8 mouse cellular contexts compared by ENCODE assay signal in genomic region chr1:64302833-64303358, GRCm38 (mm10).
DNase-seq lines count a peak whose midpoint lies in the region; ATAC-seq lines count a peak whose summit lies in the region.

No protein-coding gene starts in this region.

- no peaks in the 10 kb centered on the region for H3K36me3 ChIP-seq in forebrain, embryonic 16.5 days (ENCODE audit: control insufficient read depth, insufficient read depth)
- H3K36me3 ChIP-seq in hindbrain, embryonic 10.5 days: no peaks in the 10 kb centered on the region
- H3K36me3 ChIP-seq in lung, embryonic 15.5 days: no peaks in the 10 kb centered on the region
- H3K36me3 ChIP-seq in neural tube, embryonic 14.5 days (ENCODE audit: control insufficient read depth, insufficient read depth, low read length): no peaks in the 10 kb centered on the region

- H3K4me1 ChIP-seq in forebrain, embryonic 16.5 days (replicated peaks; ENCODE audit: control insufficient read depth, insufficient read depth, low read length): peaks cover 10% of the 10 kb centered on the region
- peaks cover 32% of the 10 kb centered on the region for H3K4me1 ChIP-seq in hindbrain, embryonic 10.5 days (replicated peaks)
- peaks cover 12% of the 10 kb centered on the region; the same call in 1 of the 2 replicates for H3K4me1 ChIP-seq in lung, embryonic 15.5 days
- H3K4me1 ChIP-seq in neural tube, embryonic 14.5 days (ENCODE audit: control insufficient read depth, insufficient read depth, low read length): peaks cover 7% of the 10 kb centered on the region

- no peak overlapping the region for H3K27ac ChIP-seq in forebrain, embryonic 16.5 days (ENCODE audit: low read length)
- H3K27ac ChIP-seq in hindbrain, embryonic 10.5 days: peak overlapping the region; percentile 59
- H3K27ac ChIP-seq in lung, embryonic 15.5 days: peak overlapping the region; percentile 68
- no peak overlapping the region for H3K27ac ChIP-seq in neural tube, embryonic 14.5 days (ENCODE audit: low read depth, low read length)

- no peak overlapping the region for H3K4me3 ChIP-seq in forebrain, embryonic 16.5 days (replicated peaks; ENCODE audit: low read length)
- peak overlapping the region; percentile 18 for H3K4me3 ChIP-seq in hindbrain, embryonic 10.5 days
- H3K4me3 ChIP-seq in lung, embryonic 15.5 days: peak overlapping the region; percentile 14
- no peak overlapping the region for H3K4me3 ChIP-seq in neural tube, embryonic 14.5 days (ENCODE audit: low read depth, low read length)

- H3K9me3 ChIP-seq in forebrain, embryonic 16.5 days (ENCODE audit: control insufficient read depth, low read length): no peaks in the 10 kb centered on the region
- no peaks in the 10 kb centered on the region for H3K9me3 ChIP-seq in hindbrain, embryonic 10.5 days
- no peaks in the 10 kb centered on the region for H3K9me3 ChIP-seq in lung, embryonic 15.5 days
- no peaks in the 10 kb centered on the region for H3K9me3 ChIP-seq in neural tube, embryonic 14.5 days (ENCODE audit: control insufficient read depth, low read length)

- 5% methylated on average over 8 of the region's 10 CpGs for WGBS in forebrain, embryonic 16.5 days
- WGBS in hindbrain, embryonic 10.5 days: 12% methylated on average over 10 of the region's 10 CpGs
- WGBS in lung, embryonic 15.5 days: 12% methylated on average over 10 of the region's 10 CpGs
- WGBS in neural tube, embryonic 14.5 days: 12% methylated on average over 10 of the region's 10 CpGs

- H3K27me3 ChIP-seq in forebrain, embryonic 16.5 days (replicated peaks; ENCODE audit: control insufficient read depth, insufficient read depth, low read length): no peaks in the 10 kb centered on the region
- H3K27me3 ChIP-seq in hindbrain, embryonic 10.5 days (ENCODE audit: insufficient read depth, poor library complexity, severe bottlenecking): no peaks in the 10 kb centered on the region
- H3K27me3 ChIP-seq in lung, embryonic 15.5 days: no peaks in the 10 kb centered on the region
- no peaks in the 10 kb centered on the region for H3K27me3 ChIP-seq in neural tube, embryonic 14.5 days (ENCODE audit: control insufficient read depth, insufficient read depth, low read length)

- H3K4me2 ChIP-seq in forebrain, embryonic 16.5 days (ENCODE audit: low read length): peak overlapping the region; percentile 23
- peak overlapping the region; percentile 31 for H3K4me2 ChIP-seq in lung, embryonic 15.5 days
- peak overlapping the region; percentile 11; the same call in 1 of the 2 replicates for H3K4me2 ChIP-seq in neural tube, embryonic 14.5 days (ENCODE audit: low read depth, low read length)

- no peak for ATAC-seq in forebrain, embryonic 16.5 days
- ATAC-seq in lung, embryonic 15.5 days (ENCODE audit: borderline replicate concordance, extremely low read depth, low FRiP score, low TSS enrichment): 0 out of 2 replicates have a peak, but pooled peaks have one; percentile 35
- ATAC-seq in neural tube, embryonic 14.5 days (ENCODE audit: low read depth): no peak

- H3K9ac ChIP-seq in forebrain, embryonic 16.5 days (replicated peaks; ENCODE audit: low read depth, low read length): no peak overlapping the region
- H3K9ac ChIP-seq in lung, embryonic 15.5 days: no peak overlapping the region
- no peak overlapping the region for H3K9ac ChIP-seq in neural tube, embryonic 14.5 days (replicated peaks; ENCODE audit: low read depth, low read length)

- DNase-seq in CD4-positive, CD25-positive, alpha-beta regulatory T cell, adult 2 months (ENCODE audit: low read depth, low spot score): peak; percentile 62
- peak; percentile 63 for DNase-seq in adrenal gland, adult 8-10 months
- DNase-seq in hindbrain, embryonic 10.5 days (ENCODE audit: low spot score): peak; percentile 23
- peak; percentile 49 to 54 for DNase-seq in layer of hippocampus, adult 8-10 months (ENCODE audit: low spot score in 2 of 2)
- peak; percentile 25 to 28 for DNase-seq in thymus, postnatal 10 days (ENCODE audit: low spot score in 2 of 2)

Comparison
In these comparisons a context has a peak if more than half of its experiments do, and no peak if none do; other contexts are left out.
1. H3K27ac ChIP-seq: peak in hindbrain, embryonic 10.5 days (single experiment) and lung, embryonic 15.5 days (single experiment); none in forebrain, embryonic 16.5 days (single experiment) and neural tube, embryonic 14.5 days (single experiment).
2. H3K4me3 ChIP-seq: peak in hindbrain, embryonic 10.5 days (single experiment) and lung, embryonic 15.5 days (single experiment); none in forebrain, embryonic 16.5 days (single experiment) and neural tube, embryonic 14.5 days (single experiment).
3. Peak in every context shown above with its lines, with median percentiles within 50 percentile points of each other: DNase-seq and H3K4me2 ChIP-seq.